Mouse (Mus musculus) forebrain, embryonic 16.5 days (tissue): Measurements from ENCODE around the gene Ceacam20. TPM values are rescaled to one million over a fixed set of nuclear protein-coding genes. Genes with fewer than 3 reads are reported as not detected.

Experiments used
- ATAC-seq: fragments of 200-750 bp; cut with Nextera tagmentation; 2 replicates; pipeline ENCODE4 v1.8.0; 2017; ENCODE audit warnings: mild to moderate bottlenecking, moderate library complexity
- H3K27ac ChIP-seq: fragments of 300-500 bp; sonication (generic); 2 replicates; pipeline ENCODE4 v1.5.1; 2014; ENCODE audit warnings: low read length, control low read depth
- H3K27me3 ChIP-seq: fragments of 300-500 bp; sonication (generic); replicated peaks from 2 replicates; pipeline ENCODE4 v1.6.1; 2014; ENCODE audit warnings: low read length; ENCODE audit not compliant: control insufficient read depth, insufficient read depth
- H3K36me3 ChIP-seq: fragments of 300-500 bp; sonication (generic); 2 replicates; pipeline ENCODE4 v1.6.1; 2014; ENCODE audit not compliant: control insufficient read depth, insufficient read depth
- H3K4me1 ChIP-seq: fragments of 300-500 bp; sonication (generic); replicated peaks from 2 replicates; pipeline ENCODE4 v1.6.1; 2014; ENCODE audit warnings: low read length; ENCODE audit not compliant: control insufficient read depth, insufficient read depth
- H3K4me2 ChIP-seq: fragments of 300-500 bp; sonication (generic); 2 replicates; pipeline ENCODE4 v1.6.1; 2014; ENCODE audit warnings: mild to moderate bottlenecking, low read length, control low read depth
- H3K4me3 ChIP-seq: fragments of 300-500 bp; sonication (generic); replicated peaks from 2 replicates; pipeline ENCODE4 v1.5.1; 2014; ENCODE audit warnings: mild to moderate bottlenecking, low read length, control low read depth
- H3K9ac ChIP-seq: fragments of 300-500 bp; sonication (generic); replicated peaks from 2 replicates; pipeline ENCODE4 v1.6.1; 2014; ENCODE audit warnings: low read depth, low read length, control low read depth
- H3K9me3 ChIP-seq: fragments of 300-500 bp; sonication (generic); 2 replicates; pipeline ENCODE4 v1.6.1; 2016; ENCODE audit warnings: low read length; ENCODE audit not compliant: control insufficient read depth
- WGBS: fragments of 180-500 bp; shearing (Covaris S2); extraction: QIAGEN DNeasy Blood & Tissue Kit; methylation state at CpG from one replicate; pipeline ENCODE4 v1.1.7; 2014; 5-methylcytosine and 5-hydroxymethylcytosine counted together
- polyA plus RNA-seq: library from polyadenylated mRNA; unstranded; fragments of >200 nt; fragmentation: Nextera tagmentation; extraction: Ambion mirVana; gene quantifications from 2 replicates; pipeline ENCODE4 v1.2.1, GENCODE M21; 2015

Gene Ceacam20
- polyA plus RNA-seq, 1 experiment from 2014 or later = not detected

DNA sequence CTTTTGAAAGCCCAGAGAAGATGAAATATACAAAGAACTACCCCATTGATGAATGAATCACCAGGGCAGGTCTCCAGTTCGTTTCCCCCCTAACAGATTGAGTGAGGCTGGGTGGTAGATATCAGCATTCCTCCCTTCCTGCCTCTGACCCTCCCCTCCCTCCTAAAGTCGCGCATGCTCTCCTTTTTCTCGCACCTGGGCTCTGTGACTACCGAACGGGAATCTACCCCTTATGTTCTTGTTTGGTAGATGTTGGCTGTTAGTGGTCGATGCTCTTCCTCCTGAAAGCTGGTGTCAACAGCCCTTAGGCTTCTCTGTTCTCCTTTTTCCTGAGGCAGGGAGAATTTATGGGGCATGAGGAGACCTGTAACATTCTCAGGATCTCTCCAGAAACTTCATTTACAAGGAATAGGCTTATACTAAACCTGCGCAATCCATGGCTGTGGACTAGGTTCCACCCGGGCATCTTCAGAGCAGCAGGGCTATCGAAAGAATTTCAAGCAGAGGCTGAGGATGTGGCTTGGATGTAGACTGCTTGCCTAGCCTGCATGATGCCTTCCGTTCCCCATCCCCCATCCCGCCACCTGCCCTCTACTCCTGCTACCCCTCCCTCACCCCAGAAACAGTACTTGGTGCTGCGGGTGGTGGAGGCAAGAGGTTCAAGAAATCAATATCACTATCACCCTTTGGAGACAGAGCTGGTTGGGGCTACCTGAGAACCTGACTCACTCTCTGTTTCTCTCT, 32.9 kb upstream of the Ceacam20 start:
- no peaks in the 10 kb centered on the region for H3K36me3 ChIP-seq
- 23% methylated on average over 13 of the region's 13 CpGs for WGBS
- no peaks in the 10 kb centered on the region for H3K27me3 ChIP-seq
- H3K27ac ChIP-seq = no peak overlapping the region
- H3K9ac ChIP-seq = no peak overlapping the region; the same call in 1 of the 2 replicates
- H3K4me2 ChIP-seq = peak overlapping the region; percentile 27
- H3K4me1 ChIP-seq = peaks cover 8% of the 10 kb centered on the region; the same call in 1 of the 2 replicates
- ATAC-seq = peak; percentile 51
- H3K4me3 ChIP-seq = no peak overlapping the region
- H3K9me3 ChIP-seq = no peaks in the 10 kb centered on the region

DNA sequence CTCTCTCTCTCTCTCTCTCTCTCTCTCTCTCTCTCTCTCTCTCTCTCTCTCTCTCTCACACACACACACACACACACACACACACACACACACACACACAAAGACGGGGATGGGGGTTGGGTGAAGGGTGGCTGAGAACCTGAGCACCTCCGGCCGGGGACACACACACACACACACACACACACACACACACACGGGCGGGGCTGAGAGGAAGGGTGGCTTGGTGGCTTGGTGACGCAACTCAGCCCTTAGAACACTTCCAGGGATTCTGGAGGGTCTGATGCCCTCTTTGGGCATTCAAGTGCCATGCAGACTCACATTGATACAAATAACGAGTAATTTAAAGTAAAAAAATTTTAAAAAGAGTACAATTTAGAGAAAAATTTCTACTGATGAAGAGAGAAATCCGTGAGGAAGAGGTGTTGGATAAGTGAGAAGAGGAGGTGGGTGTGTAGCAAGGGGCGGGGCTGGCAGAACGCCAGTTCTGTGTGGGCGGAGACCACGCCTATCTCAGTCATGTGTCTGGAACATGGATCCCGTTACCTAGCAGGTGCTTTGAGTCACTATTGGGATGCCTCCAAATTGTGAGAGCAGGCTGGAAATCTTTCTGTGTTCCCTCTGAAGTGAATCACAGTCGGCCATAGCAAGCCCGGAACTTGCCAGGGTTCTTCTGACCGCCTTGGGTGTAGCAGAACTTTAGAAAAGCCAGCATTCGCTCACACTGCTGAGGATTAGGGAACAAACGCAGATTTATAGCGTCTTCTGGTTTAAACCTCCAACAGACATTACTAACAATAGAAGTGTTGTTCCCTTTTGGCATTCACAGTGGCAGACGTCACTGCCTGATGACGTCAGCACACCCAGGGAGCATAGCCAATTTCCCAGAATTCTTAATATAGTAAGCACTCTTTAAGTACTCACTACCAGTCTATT, 32.1 kb upstream of the Ceacam20 start:
- no peaks in the 10 kb centered on the region for H3K36me3 ChIP-seq
- WGBS = 21% methylated on average over 20 of the region's 21 CpGs
- peak overlapping the region; percentile 40 for H3K4me2 ChIP-seq
- H3K4me3 ChIP-seq = peak overlapping the region; percentile 36
- H3K9ac ChIP-seq = no peak overlapping the region
- H3K4me1 ChIP-seq = peaks cover 8% of the 10 kb centered on the region; the same call in 1 of the 2 replicates
- H3K9me3 ChIP-seq = no peaks in the 10 kb centered on the region
- peak; percentile 77 for ATAC-seq
- H3K27me3 ChIP-seq = no peaks in the 10 kb centered on the region
- H3K27ac ChIP-seq = peak overlapping the region; percentile 52

GRCm38 (mm10) chr7:19935171-19935751, 30.0 kb upstream of the Ceacam20 start:
- Histone ChIP-seq H3K4me2 (no peak overlapping the region), H3K4me3 (no peak overlapping the region)

DNA sequence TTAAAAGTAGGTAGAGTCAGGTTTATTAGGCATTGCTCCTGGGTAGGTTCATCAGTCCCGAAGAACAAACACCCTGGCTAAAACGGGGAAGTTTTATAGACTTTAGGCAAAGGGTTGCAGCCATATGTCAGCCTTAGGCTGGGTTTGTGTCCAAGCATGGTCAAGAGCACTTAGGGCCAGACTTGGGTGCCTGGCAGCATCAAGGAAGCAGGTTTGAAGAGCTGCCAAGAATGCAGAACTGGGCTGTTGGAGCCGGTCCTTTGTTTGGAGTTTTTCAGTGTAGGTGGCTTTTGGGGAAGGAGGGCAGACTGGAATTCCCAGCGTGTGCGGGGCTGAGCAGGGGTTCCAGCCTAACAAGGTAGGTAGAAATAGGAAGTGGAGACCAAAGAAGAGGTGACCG, 29.3 kb upstream of the Ceacam20 start:
- no peak for ATAC-seq
- 68% methylated on average over 6 of the region's 6 CpGs for WGBS

More at GRCm38 (mm10) chr7:19935171-19935751, 30.0 kb upstream of the Ceacam20 start:
- H3K27ac ChIP-seq = no peak overlapping the region
- H3K4me1 ChIP-seq = peaks cover 8% of the 10 kb centered on the region; the same call in 1 of the 2 replicates
- H3K9ac ChIP-seq = no peak overlapping the region
- no peaks in the 10 kb centered on the region for H3K27me3 ChIP-seq
- 86% methylated on average over 20 of the region's 20 CpGs for WGBS
- no peak for ATAC-seq
- H3K9me3 ChIP-seq = no peaks in the 10 kb centered on the region
- H3K36me3 ChIP-seq = no peaks in the 10 kb centered on the region

DNA sequence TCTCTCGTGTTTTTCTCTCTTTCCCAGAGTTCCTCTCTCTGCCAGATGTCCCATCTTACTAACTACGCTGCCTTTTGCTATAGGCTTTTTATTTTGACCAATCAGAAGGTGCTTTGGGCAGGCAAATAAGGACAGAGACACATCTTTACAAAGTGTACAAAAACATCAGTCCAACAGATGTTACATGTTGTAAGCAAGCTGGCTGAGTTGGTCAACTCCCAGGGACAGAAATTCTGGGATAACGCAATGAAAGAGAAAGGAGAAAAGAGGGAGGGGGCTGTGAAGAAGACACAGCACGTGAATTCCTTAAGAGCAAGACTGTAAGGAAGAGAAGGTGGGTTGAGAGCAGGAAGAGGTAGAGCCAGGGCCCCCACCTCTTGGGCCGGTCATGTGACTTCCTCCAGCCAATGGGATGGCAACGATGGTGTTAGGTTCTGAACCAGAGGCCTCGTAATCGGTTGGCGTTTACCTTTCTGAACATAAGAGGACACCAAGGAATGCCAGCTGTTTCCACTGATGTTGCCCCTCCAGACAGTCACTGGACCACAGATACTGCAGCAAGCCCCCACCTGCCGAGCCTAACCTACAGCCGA, 27.9 kb upstream of the Ceacam20 start:
- H3K4me1 ChIP-seq = peaks cover 8% of the 10 kb centered on the region; the same call in 1 of the 2 replicates
- H3K36me3 ChIP-seq = no peaks in the 10 kb centered on the region
- H3K9me3 ChIP-seq = no peaks in the 10 kb centered on the region
- 84% methylated on average over 11 of the region's 11 CpGs for WGBS
- no peak overlapping the region for H3K4me2 ChIP-seq
- H3K27ac ChIP-seq = no peak overlapping the region
- H3K27me3 ChIP-seq = no peaks in the 10 kb centered on the region
- no peak for ATAC-seq
- no peak overlapping the region for H3K9ac ChIP-seq
- no peak overlapping the region for H3K4me3 ChIP-seq

More for the DNA sequence above, 29.3 kb upstream of the Ceacam20 start:
- Histone ChIP-seq H3K27me3 (no peaks in the 10 kb centered on the region), H3K27ac (no peak overlapping the region), H3K4me3 (no peak overlapping the region), H3K4me1 (peaks cover 8% of the 10 kb centered on the region; the same call in 1 of the 2 replicates), H3K9ac (no peak overlapping the region), H3K4me2 (no peak overlapping the region), H3K36me3 (no peaks in the 10 kb centered on the region), H3K9me3 (no peaks in the 10 kb centered on the region)

- Histone ChIP-seq H3K27me3 (no peaks in the 10 kb centered on the region), H3K9me3 (no peaks in the 10 kb centered on the region), H3K4me3 (no peak overlapping the region), H3K27ac (no peak overlapping the region), H3K9ac (no peak overlapping the region), H3K36me3 (no peaks in the 10 kb centered on the region), H3K4me2 (no peak overlapping the region), H3K4me1 (no peaks in the 10 kb centered on the region)
- 51% methylated on average over 12 of the region's 12 CpGs for WGBS
- no peak for ATAC-seq
Observed at GRCm38 (mm10) chr7:19939555-19940235, 25.5 kb upstream of the Ceacam20 start.

GRCm38 (mm10) chr7:19940256-19940655, 25.0 kb upstream of the Ceacam20 start:
- H3K4me1 ChIP-seq = no peaks in the 10 kb centered on the region
- H3K27me3 ChIP-seq = no peaks in the 10 kb centered on the region
- H3K9ac ChIP-seq = no peak overlapping the region
- no peak overlapping the region for H3K4me2 ChIP-seq
- no peaks in the 10 kb centered on the region for H3K9me3 ChIP-seq
- no peaks in the 10 kb centered on the region for H3K36me3 ChIP-seq
- H3K27ac ChIP-seq = no peak overlapping the region
- WGBS = 53% methylated on average over 5 of the region's 6 CpGs
- H3K4me3 ChIP-seq = no peak overlapping the region
- ATAC-seq = no peak

DNA sequence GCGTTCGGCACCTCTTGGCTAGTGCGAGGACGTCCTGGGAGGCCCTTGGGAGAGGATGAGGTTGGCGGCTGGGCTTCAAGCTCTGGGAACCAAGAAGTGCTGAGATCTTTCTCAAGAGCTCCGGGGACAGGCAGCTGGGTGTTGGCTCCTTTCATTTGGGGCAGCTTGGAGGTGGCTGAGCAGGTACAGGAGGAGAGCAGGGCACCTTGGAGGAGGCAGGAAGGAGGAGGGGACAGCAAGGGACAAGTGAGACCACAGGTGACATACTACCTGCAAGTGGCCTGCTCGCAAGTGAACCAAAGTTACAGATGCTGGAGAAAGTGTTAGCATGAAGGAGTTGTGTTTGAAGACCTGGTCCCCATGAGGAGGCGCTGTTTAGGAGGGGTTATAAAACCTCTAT, 20.5 kb upstream of the Ceacam20 start:
- Histone ChIP-seq H3K4me1 (no peaks in the 10 kb centered on the region), H3K9ac (no peak overlapping the region), H3K27ac (no peak overlapping the region), H3K36me3 (no peaks in the 10 kb centered on the region), H3K4me2 (no peak overlapping the region), H3K9me3 (no peaks in the 10 kb centered on the region), H3K27me3 (no peaks in the 10 kb centered on the region), H3K4me3 (no peak overlapping the region)
- 94% methylated on average over 8 of the region's 8 CpGs for WGBS
- ATAC-seq = no peak
